Mouse (Mus musculus): Measurements from ENCODE around the gene Eif2b3. TPM values are rescaled to one million over a fixed set of nuclear protein-coding genes. Genes with fewer than 3 reads are reported as not detected.

Eif2b3 gene
- total and polyA plus RNA-seq, 3 experiments = 6.5 to 31.8 (median 28.1) TPM

DNA sequence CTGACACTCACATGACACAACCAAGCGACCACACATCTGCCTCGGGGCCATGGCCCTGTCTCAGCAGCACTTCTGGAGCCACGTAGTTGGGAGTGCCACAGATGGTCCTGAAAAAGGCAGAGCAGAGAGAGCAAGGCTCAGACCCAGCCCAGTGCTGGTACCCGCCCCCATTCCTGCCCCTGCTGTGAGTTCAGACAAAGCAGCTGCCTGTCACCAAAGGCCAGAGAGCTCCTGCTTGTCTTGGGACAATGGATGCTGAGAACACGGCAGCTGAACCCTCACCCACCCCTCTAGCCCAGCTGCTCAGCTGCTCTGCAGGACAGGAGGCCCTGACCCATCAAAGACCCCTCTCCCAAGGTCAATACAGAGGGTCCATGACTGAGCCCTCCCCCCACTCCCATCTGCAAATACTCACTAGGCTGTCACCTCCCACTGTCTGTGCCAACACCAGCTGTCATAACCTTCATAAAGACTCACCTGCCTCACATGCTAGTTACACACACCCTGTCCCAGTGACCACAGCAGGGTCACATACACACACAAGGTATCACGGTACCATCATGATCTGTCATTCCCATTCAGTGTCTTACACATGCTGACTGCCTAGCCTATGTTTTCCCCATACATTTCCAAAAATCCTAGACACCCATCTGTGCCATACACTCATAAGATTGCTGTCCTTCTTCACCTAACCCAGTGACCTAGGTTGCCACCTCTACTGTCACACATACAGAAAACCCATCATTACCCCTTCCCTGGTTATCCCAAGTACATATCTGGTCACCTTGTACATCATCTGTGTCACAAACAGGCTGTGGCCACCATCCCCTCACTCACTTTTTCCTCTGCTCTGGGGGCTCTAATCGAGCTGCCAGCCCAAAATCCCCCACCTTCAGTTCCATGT lies 112.9 kb downstream of the Eif2b3 start:
- TF ChIP-seq POLR2AphosphoS5 (IDR thresholded peaks at IDR 0.05; ENCODE audit: insufficient replicate concordance, low read depth, low read length) = no peak
- no peak for TF ChIP-seq CTCF (IDR thresholded peaks at IDR 0.05; ENCODE audit: low read depth, low read length)
- no peak for TF ChIP-seq TAL1 (conservative IDR thresholded peaks at IDR 0.05; ENCODE audit: low read depth, low read length)
- TF ChIP-seq GATA1 (IDR thresholded peaks at IDR 0.05; ENCODE audit: borderline replicate concordance, low read length) = no peak
- no peak for TF ChIP-seq GATA2 (IDR thresholded peaks at IDR 0.05; ENCODE audit: borderline replicate concordance, low read depth, low read length)
- Histone ChIP-seq H3K4me1 (ENCODE audit: insufficient read depth, low read depth, low read length) (peaks cover 68% of the 10 kb centered on the region), H3K9me3 (replicated peaks) (no peaks in the 10 kb centered on the region), H3K36me3 (replicated peaks) (peaks cover 52% of the 10 kb centered on the region), H3K4me3 (ENCODE audit: low read depth, low read length) (no peak overlapping the region), H3K27me3 (ENCODE audit: insufficient read depth, low read length) (peaks cover 11% of the 10 kb centered on the region; the same call in 1 of the 2 replicates)
- no peak for ATAC-seq (ENCODE audit: extremely low read depth, insufficient number of reproducible peaks, low FRiP score, poor library complexity, severe bottlenecking)
- DNase-seq (ENCODE audit: low spot score) = no peak

DNA sequence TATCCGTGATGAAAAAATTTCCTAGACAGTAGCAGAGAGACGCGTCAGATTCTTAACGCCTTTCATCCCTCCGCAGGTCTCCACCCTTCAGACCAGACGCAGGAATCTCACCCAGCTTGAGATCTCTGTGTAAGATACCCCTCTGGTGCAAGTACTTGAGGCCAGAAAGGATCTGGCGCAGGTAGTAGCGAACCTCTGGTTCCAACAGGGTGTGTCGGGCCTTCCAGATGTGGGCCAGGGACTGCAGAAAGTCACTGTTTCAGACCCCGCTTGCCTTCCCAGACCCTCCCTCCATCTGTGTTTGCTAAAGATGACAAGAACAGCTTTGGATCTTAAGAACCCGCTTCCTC lies 113.6 kb downstream of the Eif2b3 start:
- H3K4me1 ChIP-seq (ENCODE audit: insufficient read depth, low read depth, low read length) = peaks cover 65% of the 10 kb centered on the region
- ATAC-seq (ENCODE audit: extremely low read depth, insufficient number of reproducible peaks, low FRiP score, poor library complexity, severe bottlenecking) = no peak
- H3K27me3 ChIP-seq (ENCODE audit: insufficient read depth, low read length) = peaks cover 11% of the 10 kb centered on the region; the same call in 1 of the 2 replicates
- H3K36me3 ChIP-seq (replicated peaks) = peaks cover 47% of the 10 kb centered on the region
- TF ChIP-seq CTCF (IDR thresholded peaks at IDR 0.05; ENCODE audit: low read depth, low read length) (no peak), TAL1 (conservative IDR thresholded peaks at IDR 0.05; ENCODE audit: low read depth, low read length) (no peak), POLR2AphosphoS5 (IDR thresholded peaks at IDR 0.05; ENCODE audit: insufficient replicate concordance, low read depth, low read length) (no peak), GATA2 (IDR thresholded peaks at IDR 0.05; ENCODE audit: borderline replicate concordance, low read depth, low read length) (no peak), GATA1 (IDR thresholded peaks at IDR 0.05; ENCODE audit: borderline replicate concordance, low read length) (no peak)
- DNase-seq (ENCODE audit: low spot score) = no peak
- peak overlapping the region; percentile 83; the same call in 1 of the 2 replicates for H3K4me3 ChIP-seq (ENCODE audit: low read depth, low read length)
- no peaks in the 10 kb centered on the region for H3K9me3 ChIP-seq (replicated peaks)

DNA sequence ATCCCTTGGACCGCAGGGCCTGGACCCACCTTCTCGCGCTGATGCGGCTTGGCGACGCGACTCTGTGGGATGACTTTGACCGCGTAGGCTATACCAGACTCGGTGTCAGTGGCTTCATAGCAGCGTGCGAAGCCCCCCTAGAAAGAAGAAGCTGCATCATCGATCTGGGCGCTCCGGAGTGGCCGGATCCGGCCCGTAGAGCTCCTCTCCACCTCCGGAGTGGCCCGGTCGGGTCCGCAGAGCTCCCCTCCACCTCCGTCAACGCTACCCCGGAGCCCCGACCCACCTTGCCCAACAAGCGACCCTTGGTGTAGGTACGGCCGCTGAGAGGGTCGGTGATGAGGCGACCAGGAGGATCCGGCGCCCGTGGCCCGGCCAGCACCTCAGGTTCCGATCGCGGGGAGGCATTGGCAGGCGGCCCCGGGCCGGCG lies 114.2 kb downstream of the Eif2b3 start:
- peaks cover 68% of the 10 kb centered on the region for H3K4me1 ChIP-seq (ENCODE audit: insufficient read depth, low read depth, low read length)
- no peaks in the 10 kb centered on the region for H3K9me3 ChIP-seq (replicated peaks)
- H3K4me3 ChIP-seq (ENCODE audit: low read depth, low read length) = peak overlapping the region; percentile 83
- no peak for DNase-seq (ENCODE audit: low spot score)
- H3K27me3 ChIP-seq (ENCODE audit: insufficient read depth, low read length) = peaks cover 11% of the 10 kb centered on the region; the same call in 1 of the 2 replicates
- peaks cover 41% of the 10 kb centered on the region for H3K36me3 ChIP-seq (replicated peaks)
- TF ChIP-seq GATA1 (IDR thresholded peaks at IDR 0.05; ENCODE audit: borderline replicate concordance, low read length) (no peak), TAL1 (conservative IDR thresholded peaks at IDR 0.05; ENCODE audit: low read depth, low read length) (no peak), CTCF (IDR thresholded peaks at IDR 0.05; ENCODE audit: low read depth, low read length) (no peak), GATA2 (IDR thresholded peaks at IDR 0.05; ENCODE audit: borderline replicate concordance, low read depth, low read length) (no peak), POLR2AphosphoS5 (IDR thresholded peaks at IDR 0.05; ENCODE audit: insufficient replicate concordance, low read depth, low read length) (no peak)
- ATAC-seq (ENCODE audit: extremely low read depth, insufficient number of reproducible peaks, low FRiP score, poor library complexity, severe bottlenecking) = no peak

DNA sequence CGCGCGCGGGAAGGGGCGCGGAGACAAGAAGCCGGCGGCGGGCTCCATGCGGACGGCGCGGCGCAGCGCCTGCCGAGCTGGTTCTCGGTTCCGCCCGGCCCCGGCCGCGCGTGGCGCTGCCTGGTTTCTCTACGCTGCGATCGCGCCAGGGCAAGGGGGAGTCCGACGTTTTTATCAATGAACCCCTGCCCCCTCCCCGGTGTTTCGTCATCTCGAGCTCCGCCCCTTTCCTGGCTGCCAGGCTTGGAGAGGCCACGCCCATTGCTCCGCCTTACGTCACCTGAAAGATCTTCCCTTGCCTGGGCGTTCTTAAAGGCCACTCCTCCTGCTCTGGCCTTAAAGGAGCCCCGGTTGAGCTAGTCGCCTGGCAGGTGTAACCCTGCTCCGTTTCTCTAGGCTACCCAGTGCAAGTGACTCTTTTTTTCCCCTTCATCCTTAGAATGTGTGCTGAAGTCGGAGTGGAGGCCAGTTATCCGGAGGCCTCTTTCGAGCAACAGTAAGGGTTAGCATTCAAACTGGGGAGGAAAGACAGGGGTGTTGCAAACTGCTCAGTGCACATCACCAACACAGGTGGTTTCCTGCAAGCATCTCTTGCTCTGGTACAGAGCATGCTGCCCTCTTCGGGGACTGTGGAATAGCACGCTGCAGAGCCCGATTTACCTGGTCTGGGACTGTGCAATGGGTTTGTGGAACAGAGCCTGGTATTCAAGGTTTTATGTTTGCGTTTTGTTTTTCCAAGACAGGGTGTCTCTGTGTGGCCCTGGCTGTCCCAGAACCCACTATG lies 114.8 kb downstream of the Eif2b3 start, which contains the start of gene Plk3:
Gene Plk3, minus strand, starts transcription at position 147 of the 784 bp plus-strand sequence.
- Histone ChIP-seq H3K4me3 (ENCODE audit: low read depth, low read length) (peak within 1 kb of the TSS; percentile 83), H3K9me3 (replicated peaks) (no peaks in the 10 kb centered on the region), H3K4me1 (ENCODE audit: insufficient read depth, low read depth, low read length) (peaks cover 68% of the 10 kb centered on the region), H3K36me3 (replicated peaks) (peaks cover 35% of the 10 kb centered on the region), H3K27me3 (ENCODE audit: insufficient read depth, low read length) (peaks cover 11% of the 10 kb centered on the region; the same call in 1 of the 2 replicates)
- TF ChIP-seq CTCF (IDR thresholded peaks at IDR 0.05; ENCODE audit: low read depth, low read length) (no peak), POLR2AphosphoS5 (IDR thresholded peaks at IDR 0.05; ENCODE audit: insufficient replicate concordance, low read depth, low read length) (no peak), GATA2 (IDR thresholded peaks at IDR 0.05; ENCODE audit: borderline replicate concordance, low read depth, low read length) (no peak)
- ATAC-seq (ENCODE audit: extremely low read depth, insufficient number of reproducible peaks, low FRiP score, poor library complexity, severe bottlenecking) = peak; percentile 80
- DNase-seq (ENCODE audit: low spot score) = peak; percentile 93

DNA sequence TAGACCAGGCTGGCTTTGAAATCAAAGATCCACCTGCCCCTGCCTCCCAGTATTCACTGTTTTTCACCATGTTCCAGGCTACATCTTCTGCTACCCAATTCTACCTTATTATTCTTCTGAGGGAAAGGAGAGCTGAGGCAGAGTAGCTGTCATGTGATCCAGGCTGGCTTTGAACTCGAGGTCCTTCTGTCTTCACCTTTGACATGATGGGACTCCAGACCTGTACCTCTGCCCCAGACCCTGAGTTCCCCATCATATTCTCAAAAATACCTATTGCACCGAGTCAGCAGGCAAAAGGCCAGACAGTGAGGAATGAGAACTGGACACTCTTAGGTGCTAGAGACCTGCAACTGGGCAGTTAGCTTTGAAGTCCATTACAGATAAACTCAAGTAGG lies 115.4 kb downstream of the Eif2b3 start:
- H3K27me3 ChIP-seq (ENCODE audit: insufficient read depth, low read length) = peaks cover 11% of the 10 kb centered on the region; the same call in 1 of the 2 replicates
- H3K36me3 ChIP-seq (replicated peaks) = peaks cover 30% of the 10 kb centered on the region
- H3K4me3 ChIP-seq (ENCODE audit: low read depth, low read length) = no peak overlapping the region; the same call in 1 of the 2 replicates
- H3K9me3 ChIP-seq (replicated peaks) = no peaks in the 10 kb centered on the region
- no peak for ATAC-seq (ENCODE audit: extremely low read depth, insufficient number of reproducible peaks, low FRiP score, poor library complexity, severe bottlenecking)
- peaks cover 71% of the 10 kb centered on the region for H3K4me1 ChIP-seq (ENCODE audit: insufficient read depth, low read depth, low read length)
- DNase-seq (ENCODE audit: low spot score) = no peak
- TF ChIP-seq CTCF (IDR thresholded peaks at IDR 0.05; ENCODE audit: low read depth, low read length) (no peak), TAL1 (conservative IDR thresholded peaks at IDR 0.05; ENCODE audit: low read depth, low read length) (no peak), GATA1 (IDR thresholded peaks at IDR 0.05; ENCODE audit: borderline replicate concordance, low read length) (no peak), POLR2AphosphoS5 (IDR thresholded peaks at IDR 0.05; ENCODE audit: insufficient replicate concordance, low read depth, low read length) (no peak), GATA2 (IDR thresholded peaks at IDR 0.05; ENCODE audit: borderline replicate concordance, low read depth, low read length) (no peak)

All from G1E (cell line).